Mouse (Mus musculus) hindbrain, embryonic 16.5 days (tissue): ENCODE measurements around the gene Cramp1l. TPM values are rescaled to one million over a fixed set of nuclear protein-coding genes. Genes with fewer than 3 reads are reported as not detected.

ENCODE experiments used
- ATAC-seq: fragments of 200-750 bp; cut with Nextera tagmentation; 2 replicates; pipeline ENCODE4 v1.8.0; 2017; ENCODE audit warnings: moderate TSS enrichment, moderate library complexity
- H3K27ac ChIP-seq: fragments of 300-500 bp; sonication (generic); 2 replicates; pipeline ENCODE4 v1.5.1; 2014; ENCODE audit warnings: low read depth, mild to moderate bottlenecking, control low read depth, low read length, moderate library complexity
- H3K27me3 ChIP-seq: fragments of 300-500 bp; sonication (generic); replicated peaks from 2 replicates; pipeline ENCODE4 v1.6.1; 2014; ENCODE audit warnings: low read length; ENCODE audit not compliant: control insufficient read depth, insufficient read depth
- H3K36me3 ChIP-seq: fragments of 300-500 bp; sonication (generic); 2 replicates; pipeline ENCODE4 v1.6.1; 2014; ENCODE audit warnings: mild to moderate bottlenecking, low read length, moderate library complexity, mixed read lengths; ENCODE audit not compliant: control insufficient read depth, insufficient read depth
- H3K4me1 ChIP-seq: fragments of 300-500 bp; sonication (generic); 2 replicates; pipeline ENCODE4 v1.6.1; 2014; ENCODE audit warnings: low read depth, low read length; ENCODE audit not compliant: control insufficient read depth, insufficient read depth
- H3K4me2 ChIP-seq: fragments of 300-500 bp; sonication (generic); 2 replicates; pipeline ENCODE4 v1.6.1; 2014; ENCODE audit warnings: mild to moderate bottlenecking, low read length, control low read depth, moderate library complexity
- H3K4me3 ChIP-seq: fragments of 300-500 bp; sonication (generic); 2 replicates; pipeline ENCODE4 v1.5.1; 2014; ENCODE audit warnings: mild to moderate bottlenecking, low read length, control low read depth, moderate library complexity
- H3K9ac ChIP-seq: fragments of 300-500 bp; sonication (generic); 2 replicates; pipeline ENCODE4 v1.6.1; 2014; ENCODE audit warnings: low read depth, mild to moderate bottlenecking, control low read depth, low read length, moderate library complexity
- H3K9me3 ChIP-seq: fragments of 300-500 bp; sonication (generic); 2 replicates; pipeline ENCODE4 v1.6.1; 2014; ENCODE audit warnings: mild to moderate bottlenecking, low read length, moderate library complexity; ENCODE audit not compliant: control insufficient read depth
- WGBS: fragments of 180-500 bp; shearing (Covaris S2); extraction: QIAGEN DNeasy Blood & Tissue Kit; methylation state at CpG from one replicate; pipeline ENCODE4 v1.1.7; 2014; 5-methylcytosine and 5-hydroxymethylcytosine counted together
- polyA plus RNA-seq: library from polyadenylated mRNA; unstranded; fragments of >200 nt; fragmentation: Nextera tagmentation; extraction: Ambion mirVana; gene quantifications from 2 replicates; pipeline ENCODE4 v1.2.1, GENCODE M21; 2015

Cramp1l gene
- polyA plus RNA-seq, 1 experiment from 2014 or later = 4.0 TPM

- Histone ChIP-seq H3K36me3 (peaks cover 2% of the 10 kb centered on the region; the same call in 1 of the 2 replicates), H3K27me3 (no peaks in the 10 kb centered on the region), H3K27ac (no peak overlapping the region), H3K9ac (no peak overlapping the region), H3K4me1 (no peaks in the 10 kb centered on the region), H3K9me3 (no peaks in the 10 kb centered on the region), H3K4me2 (no peak overlapping the region), H3K4me3 (no peak overlapping the region)
- 74% methylated on average over 7 of the region's 7 CpGs for WGBS
- ATAC-seq = no peak
These were observed 29.3 kb upstream of the Cramp1l start for GRCm38 (mm10) chr17:25044879-25045278.

GRCm38 (mm10) chr17:25036183-25036582, 20.6 kb upstream of the Cramp1l start:
- Histone ChIP-seq H3K4me2 (no peak overlapping the region), H3K9ac (no peak overlapping the region), H3K27ac (no peak overlapping the region), H3K36me3 (peaks cover 27% of the 10 kb centered on the region), H3K4me3 (no peak overlapping the region), H3K27me3 (no peaks in the 10 kb centered on the region), H3K4me1 (no peaks in the 10 kb centered on the region), H3K9me3 (no peaks in the 10 kb centered on the region)
- 73% methylated on average over 4 of the region's 4 CpGs for WGBS
- ATAC-seq = no peak

- H3K4me2 ChIP-seq = peak overlapping the region; percentile 96
- peak overlapping the region; percentile 75 for H3K9ac ChIP-seq
- peaks cover 2% of the 10 kb centered on the region; the same call in 1 of the 2 replicates for H3K36me3 ChIP-seq
- peaks cover 25% of the 10 kb centered on the region for H3K4me1 ChIP-seq
- H3K9me3 ChIP-seq = no peaks in the 10 kb centered on the region
- WGBS = under 1% methylated on average over 55 of the region's 55 CpGs
- peak overlapping the region; percentile 77 for H3K27ac ChIP-seq
- no peaks in the 10 kb centered on the region for H3K27me3 ChIP-seq
- peak overlapping the region; percentile 100 for H3K4me3 ChIP-seq
- peak; percentile 91 for ATAC-seq
These were observed 924 bp upstream of the Cramp1l start for GRCm38 (mm10) chr17:25016292-25017132.

GRCm38 (mm10) chr17:25014841-25015570, 582 bp downstream of the Cramp1l start:
- Histone ChIP-seq H3K27me3 (no peaks in the 10 kb centered on the region), H3K27ac (peak overlapping the region; percentile 83), H3K36me3 (peaks cover 5% of the 10 kb centered on the region; the same call in 1 of the 2 replicates)

GRCm38 (mm10) chr17:25013606-25014501, 1.7 kb downstream of the Cramp1l start:
- Histone ChIP-seq H3K9ac (peak overlapping the region; percentile 91), H3K36me3 (peaks cover 5% of the 10 kb centered on the region; the same call in 1 of the 2 replicates), H3K4me2 (peak overlapping the region; percentile 99), H3K4me3 (peak overlapping the region; percentile 100), H3K27ac (peak overlapping the region; percentile 72), H3K4me1 (peaks cover 25% of the 10 kb centered on the region), H3K27me3 (no peaks in the 10 kb centered on the region), H3K9me3 (no peaks in the 10 kb centered on the region)
- ATAC-seq = no peak
- WGBS = under 1% methylated on average over 50 of the region's 81 CpGs

More at GRCm38 (mm10) chr17:25014841-25015570, 582 bp downstream of the Cramp1l start:
- under 1% methylated on average over 35 of the region's 39 CpGs for WGBS
- peak overlapping the region; percentile 100 for H3K4me3 ChIP-seq
- H3K4me2 ChIP-seq = peak overlapping the region; percentile 99
- peaks cover 25% of the 10 kb centered on the region for H3K4me1 ChIP-seq
- H3K9ac ChIP-seq = peak overlapping the region; percentile 88
- no peak for ATAC-seq
- no peaks in the 10 kb centered on the region for H3K9me3 ChIP-seq

- no peaks in the 10 kb centered on the region for H3K27me3 ChIP-seq
- no peak overlapping the region for H3K4me3 ChIP-seq
- ATAC-seq = no peak
- no peak overlapping the region for H3K4me2 ChIP-seq
- peaks cover 13% of the 10 kb centered on the region; the same call in 1 of the 2 replicates for H3K36me3 ChIP-seq
- no peak overlapping the region for H3K9ac ChIP-seq
- H3K9me3 ChIP-seq = no peaks in the 10 kb centered on the region
- H3K27ac ChIP-seq = no peak overlapping the region
- no peaks in the 10 kb centered on the region; the same call in 1 of the 2 replicates for H3K4me1 ChIP-seq
These were observed 8.1 kb downstream of the Cramp1l start for GRCm38 (mm10) chr17:25007480-25007879.

GRCm38 (mm10) chr17:25005102-25005501, 10.5 kb downstream of the Cramp1l start:
- H3K4me3 ChIP-seq = no peak overlapping the region
- H3K27ac ChIP-seq = no peak overlapping the region
- H3K9me3 ChIP-seq = no peaks in the 10 kb centered on the region
- 93% methylated on average over 3 of the region's 3 CpGs for WGBS
- H3K36me3 ChIP-seq = peaks cover 8% of the 10 kb centered on the region; the same call in 1 of the 2 replicates
- no peaks in the 10 kb centered on the region for H3K27me3 ChIP-seq
- no peak for ATAC-seq
- no peaks in the 10 kb centered on the region for H3K4me1 ChIP-seq
- H3K4me2 ChIP-seq = no peak overlapping the region
- H3K9ac ChIP-seq = no peak overlapping the region

GRCm38 (mm10) chr17:24994721-24995120, 20.9 kb downstream of the Cramp1l start:
- 96% methylated on average over 6 of the region's 6 CpGs for WGBS
- Histone ChIP-seq H3K9me3 (no peaks in the 10 kb centered on the region), H3K27me3 (no peaks in the 10 kb centered on the region), H3K27ac (no peak overlapping the region), H3K4me2 (no peak overlapping the region), H3K4me1 (no peaks in the 10 kb centered on the region), H3K9ac (no peak overlapping the region), H3K4me3 (no peak overlapping the region), H3K36me3 (peaks cover 51% of the 10 kb centered on the region)
- no peak for ATAC-seq
